Mouse (Mus musculus): ENCODE data around the gene Zfp710. TPM values are rescaled to one million over a fixed set of nuclear protein-coding genes. Genes with fewer than 3 reads are reported as not detected.

Zfp710 gene
- 10 to 100 TPM in 1 of 2 experiments, 1 to 10 TPM in 1; 9.7 to 12.4 TPM for polyA plus RNA-seq (2017; shearing (Covaris generic))

DNA sequence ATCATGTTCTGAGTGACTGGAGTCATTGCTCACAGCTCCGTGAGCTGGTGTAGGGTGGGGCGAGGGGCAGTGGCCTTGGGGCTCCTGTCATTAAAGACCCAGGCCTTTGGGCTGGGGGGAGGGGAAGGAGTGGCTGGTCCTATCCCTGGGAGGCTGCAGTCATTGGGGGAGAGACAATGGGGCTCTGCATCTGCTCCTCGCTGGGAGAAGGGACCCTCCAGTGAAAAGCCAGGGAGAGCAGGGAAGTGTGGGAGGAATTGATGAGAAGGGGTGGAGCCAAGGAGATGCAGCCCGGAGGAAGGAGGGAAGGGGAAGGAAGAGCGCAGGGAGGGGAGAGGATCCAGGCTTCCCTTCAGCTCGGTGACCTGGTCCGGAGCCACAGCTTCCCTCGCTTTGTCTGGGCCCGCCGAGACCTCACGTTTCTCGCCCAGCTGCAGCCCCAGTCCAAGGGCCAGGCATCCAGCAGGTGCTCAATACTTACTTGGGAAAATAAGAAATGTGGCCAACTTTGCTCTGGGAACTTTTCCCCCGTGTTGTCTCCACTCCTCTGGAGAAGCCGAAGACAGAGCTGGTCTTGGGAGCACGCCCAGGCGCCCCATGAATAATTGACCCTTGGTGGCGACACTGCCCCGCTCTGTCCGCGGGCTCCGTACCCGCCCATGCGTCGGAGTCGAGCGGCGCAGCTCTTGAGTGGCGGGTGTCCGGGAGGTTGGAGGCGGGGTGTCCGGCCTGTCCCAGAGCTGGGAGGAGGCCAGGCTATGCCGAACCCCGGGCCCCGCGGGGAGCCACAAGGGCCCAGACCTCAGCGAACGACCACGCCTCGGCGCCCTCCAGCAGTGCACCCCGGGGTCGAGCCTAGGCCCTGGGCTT, at the start of gene Zfp710:
Gene Zfp710, plus strand, starts transcription at position 294 of the 870 bp plus-strand sequence.

DNA sequence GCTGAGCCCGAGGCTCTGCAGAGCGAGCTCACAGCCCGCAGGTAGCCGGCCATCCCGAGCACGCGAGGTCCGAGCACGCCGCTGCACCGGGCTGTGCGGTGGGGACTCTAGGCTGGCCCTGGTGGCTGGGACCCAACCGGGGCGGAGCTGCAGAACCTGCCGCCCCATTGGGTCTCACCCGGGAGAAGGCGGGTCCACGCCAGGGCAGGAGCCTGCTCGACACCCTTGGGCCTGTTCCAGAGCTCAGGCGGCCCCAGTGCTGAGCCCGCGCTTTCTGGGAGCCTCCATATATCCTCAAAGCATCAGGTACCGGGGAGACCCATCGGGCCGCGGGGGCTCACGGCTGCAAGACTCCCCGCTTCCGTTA, 90.6 kb downstream of the Zfp710 start, which contains the start of gene Idh2:
Gene Idh2, minus strand, starts transcription at position 169 of the 367 bp plus-strand sequence.

Other genes starting within 250 kb of the Zfp710 start
- not detected for gene Mesp1, start 231.0 kb upstream of the Zfp710 start, polyA plus RNA-seq (2017; shearing (Covaris generic))
- gene Mesp2, start 214.1 kb upstream of the Zfp710 start, polyA plus RNA-seq (2017; shearing (Covaris generic)) = under 1 TPM in 1 of 2 experiments, not detected in 1; 0.13 TPM
- gene Anpep, start 163.8 kb upstream of the Zfp710 start, polyA plus RNA-seq (2017; shearing (Covaris generic)) = under 1 TPM in 1 of 2 experiments, not detected in 1; 0.38 TPM
- gene Ap3s2, start 104.2 kb upstream of the Zfp710 start, polyA plus RNA-seq (2017; shearing (Covaris generic)) = 10 to 100 TPM; 23.5 to 26.9 TPM
- gene Arpin, start 89.5 kb upstream of the Zfp710 start, polyA plus RNA-seq (2017; shearing (Covaris generic)) = under 1 TPM; 0.20 to 0.59 TPM
- gene Idh2, start 90.6 kb downstream of the Zfp710 start, polyA plus RNA-seq (2017; shearing (Covaris generic)) = 10 to 100 TPM; 61.7 to 97.1 TPM
- gene Sema4b, start 162.0 kb downstream of the Zfp710 start, polyA plus RNA-seq (2017; shearing (Covaris generic)) = 10 to 100 TPM; 16.9 to 30.2 TPM
- 100 to 1,000 TPM; 224 to 231 TPM for gene Cib1, start 208.0 kb downstream of the Zfp710 start, polyA plus RNA-seq (2017; shearing (Covaris generic))
- 1 to 10 TPM; 8.2 to 9.8 TPM for gene Gdpgp1, start 208.1 kb downstream of the Zfp710 start, polyA plus RNA-seq (2017; shearing (Covaris generic))
- gene Ttll13, start 221.6 kb downstream of the Zfp710 start, polyA plus RNA-seq (2017; shearing (Covaris generic)) = under 1 TPM in 1 of 2 experiments, not detected in 1; 0.53 TPM
- gene Ngrn, start 236.4 kb downstream of the Zfp710 start, polyA plus RNA-seq (2017; shearing (Covaris generic)) = 10 to 100 TPM; 46.1 to 66.2 TPM
- 10 to 100 TPM; 46.1 to 52.9 TPM for gene Vps33b, start 244.8 kb downstream of the Zfp710 start, polyA plus RNA-seq (2017; shearing (Covaris generic))

Measured in activated CD4-positive, CD25-positive, alpha-beta regulatory T cell (primary cell).